Mouse (Mus musculus) myocyte (in vitro differentiated cells): ENCODE results near the gene Armc9.

ENCODE experiments used
- CEBPB ChIP-seq: IDR thresholded peaks from 2 replicates; pipeline ENCODE4 v1.6.1; 2011; ENCODE audit warnings: mild to moderate bottlenecking, moderate library complexity; ENCODE audit not compliant: poor library complexity, insufficient read depth, severe bottlenecking
- E2F4 ChIP-seq: IDR thresholded peaks from one replicate; pipeline ENCODE4 v1.6.1; 2011; ENCODE audit warnings: mild to moderate bottlenecking, control low read depth, moderate library complexity; ENCODE audit not compliant: insufficient read depth
- MAX ChIP-seq: IDR thresholded peaks from one replicate; pipeline ENCODE4 v1.6.1; 2011; ENCODE audit warnings: low read depth, mild to moderate bottlenecking, control low read depth
- MYOD1 ChIP-seq, 3 experiments: IDR thresholded peaks; one replicate each; pipeline ENCODE4 v1.6.1; 2011; ENCODE audit warnings: control low read depth in 2 of 3, low read depth in 2 of 3, mild to moderate bottlenecking in 2 of 3, moderate library complexity in 1 of 3; ENCODE audit not compliant: insufficient read length in 2 of 3, control insufficient read depth in 1 of 3
- POLR2A ChIP-seq: IDR thresholded peaks from one replicate; pipeline ENCODE4 v1.6.1; 2011; ENCODE audit warnings: low read depth, mild to moderate bottlenecking, control low read depth, moderate library complexity; ENCODE audit not compliant: insufficient read length
- POLR2AphosphoS2 ChIP-seq: IDR thresholded peaks from one replicate; pipeline ENCODE4 v1.6.1; 2011; ENCODE audit warnings: low read depth, control low read depth; ENCODE audit not compliant: insufficient read length
- REST ChIP-seq: IDR thresholded peaks from one replicate; pipeline ENCODE4 v1.6.1; 2011; ENCODE audit warnings: mild to moderate bottlenecking, control low read depth, moderate library complexity; ENCODE audit not compliant: insufficient read depth, insufficient read length
- SRF ChIP-seq: IDR thresholded peaks from one replicate; pipeline ENCODE4 v1.6.1; 2011; ENCODE audit warnings: low read depth; ENCODE audit not compliant: control insufficient read depth, insufficient read length
- TCF3 ChIP-seq: IDR thresholded peaks from one replicate; pipeline ENCODE4 v1.6.1; 2011; ENCODE audit warnings: low read depth, control low read depth; ENCODE audit not compliant: insufficient read length
- USF1 ChIP-seq: IDR thresholded peaks from one replicate; pipeline ENCODE4 v1.6.1; 2011; ENCODE audit warnings: low read depth, mild to moderate bottlenecking, control low read depth, moderate library complexity

- TF ChIP-seq E2F4, result no peak
- no peak for TF ChIP-seq CEBPB
- no peak for TF ChIP-seq POLR2A
- no peak for TF ChIP-seq POLR2AphosphoS2
- no peak for TF ChIP-seq USF1
- TF ChIP-seq REST, result no peak
- no peak for TF ChIP-seq MAX
- no peak for TF ChIP-seq TCF3
- TF ChIP-seq SRF, result no peak
- TF ChIP-seq MYOD1 (IDR thresholded peaks at IDR 0.05; ENCODE audit: control insufficient read depth in 1 of 3, insufficient read length in 2 of 3, low read depth in 2 of 3), result no peak
These were observed 117.1 kb downstream of the Armc9 start for GRCm38 (mm10) chr1:86271707-86272106.
